Mouse (Mus musculus): ENCODE measurements around the gene Rnf44. TPM values are rescaled to one million over a fixed set of nuclear protein-coding genes. Genes with fewer than 3 reads are reported as not detected.

Gene Rnf44
- 153 and 171 TPM in 2 replicates for polyA plus RNA-seq (2011; ENCODE audit: insufficient read depth, insufficient read length, low read depth, missing spikeins)

- H3K27ac ChIP-seq (ENCODE audit: insufficient read depth, low read length) = peak within 1 kb of the TSS; percentile 88
- H3K9me3 ChIP-seq (replicated peaks; ENCODE audit: control insufficient read depth, insufficient read depth, low read length, poor library complexity, severe bottlenecking) = no peaks in the 10 kb centered on the region
- no peaks in the 10 kb centered on the region for H3K27me3 ChIP-seq (ENCODE audit: control insufficient read depth, insufficient read depth, low read length, poor library complexity, severe bottlenecking)
- peaks cover 4% of the 10 kb centered on the region for H3K4me1 ChIP-seq (ENCODE audit: control insufficient read depth, insufficient read depth, low read length)
- peak within 1 kb of the TSS; percentile 84 for H3K9ac ChIP-seq (ENCODE audit: low read depth, poor library complexity, severe bottlenecking)
- H3K36me3 ChIP-seq (ENCODE audit: control insufficient read depth, insufficient read depth, low read length, poor library complexity, severe bottlenecking) = no peaks in the 10 kb centered on the region
- TF ChIP-seq EP300 (IDR thresholded peaks at IDR 0.05; ENCODE audit: insufficient read depth, low read depth, low read length) = no peak
- no peak for TF ChIP-seq CTCF (IDR thresholded peaks at IDR 0.05; ENCODE audit: low read depth, low read length)
- TF ChIP-seq POLR2A (IDR thresholded peaks at IDR 0.05; ENCODE audit: insufficient read depth, low read length) = no peak
- peak within 1 kb of the TSS; percentile 88 for H3K4me3 ChIP-seq (ENCODE audit: low read depth, low read length)
These were observed at the start of gene Rnf44 for GRCm38 (mm10) chr13:54693558-54694347. Gene Rnf44 (minus strand): TSS chr13:54693907.

- Histone ChIP-seq H3K9ac (ENCODE audit: low read depth, poor library complexity, severe bottlenecking) (peak overlapping the region; percentile 64), H3K27ac (ENCODE audit: insufficient read depth, low read length) (no peak overlapping the region), H3K36me3 (ENCODE audit: control insufficient read depth, insufficient read depth, low read length, poor library complexity, severe bottlenecking) (no peaks in the 10 kb centered on the region), H3K9me3 (replicated peaks; ENCODE audit: control insufficient read depth, insufficient read depth, low read length, poor library complexity, severe bottlenecking) (no peaks in the 10 kb centered on the region), H3K4me3 (ENCODE audit: low read depth, low read length) (peak overlapping the region; percentile 77), H3K27me3 (ENCODE audit: control insufficient read depth, insufficient read depth, low read length, poor library complexity, severe bottlenecking) (peaks cover 6% of the 10 kb centered on the region), H3K4me1 (ENCODE audit: control insufficient read depth, insufficient read depth, low read length) (no peaks in the 10 kb centered on the region)
- no peak for TF ChIP-seq POLR2A (IDR thresholded peaks at IDR 0.05; ENCODE audit: insufficient read depth, low read length)
- TF ChIP-seq CTCF (IDR thresholded peaks at IDR 0.05; ENCODE audit: low read depth, low read length) = peak; percentile 5
- TF ChIP-seq EP300 (IDR thresholded peaks at IDR 0.05; ENCODE audit: insufficient read depth, low read depth, low read length) = no peak
These were observed 44.5 kb upstream of the Rnf44 start for GRCm38 (mm10) chr13:54738213-54738601.

- Histone ChIP-seq H3K36me3 (ENCODE audit: control insufficient read depth, insufficient read depth, low read length, poor library complexity, severe bottlenecking) (no peaks in the 10 kb centered on the region), H3K27me3 (ENCODE audit: control insufficient read depth, insufficient read depth, low read length, poor library complexity, severe bottlenecking) (peaks cover 6% of the 10 kb centered on the region), H3K4me1 (ENCODE audit: control insufficient read depth, insufficient read depth, low read length) (no peaks in the 10 kb centered on the region), H3K9ac (ENCODE audit: low read depth, poor library complexity, severe bottlenecking) (peak overlapping the region; percentile 64), H3K4me3 (ENCODE audit: low read depth, low read length) (peak overlapping the region; percentile 77), H3K9me3 (replicated peaks; ENCODE audit: control insufficient read depth, insufficient read depth, low read length, poor library complexity, severe bottlenecking) (no peaks in the 10 kb centered on the region), H3K27ac (ENCODE audit: insufficient read depth, low read length) (no peak overlapping the region)
- TF ChIP-seq CTCF (IDR thresholded peaks at IDR 0.05; ENCODE audit: low read depth, low read length) = peak; percentile 4
- no peak for TF ChIP-seq EP300 (IDR thresholded peaks at IDR 0.05; ENCODE audit: insufficient read depth, low read depth, low read length)
These were observed 43.9 kb upstream of the Rnf44 start for GRCm38 (mm10) chr13:54737488-54738212.

GRCm38 (mm10) chr13:54736931-54737330 lies 43.2 kb upstream of the Rnf44 start:
- no peaks in the 10 kb centered on the region for H3K4me1 ChIP-seq (ENCODE audit: control insufficient read depth, insufficient read depth, low read length)
- TF ChIP-seq EP300 (IDR thresholded peaks at IDR 0.05; ENCODE audit: insufficient read depth, low read depth, low read length) (no peak), POLR2A (IDR thresholded peaks at IDR 0.05; ENCODE audit: insufficient read depth, low read length) (no peak), CTCF (IDR thresholded peaks at IDR 0.05; ENCODE audit: low read depth, low read length) (no peak)
- H3K9ac ChIP-seq (ENCODE audit: low read depth, poor library complexity, severe bottlenecking) = peak overlapping the region; percentile 64; the same call in 1 of the 2 replicates
- no peak overlapping the region for H3K27ac ChIP-seq (ENCODE audit: insufficient read depth, low read length)
- peaks cover 6% of the 10 kb centered on the region for H3K27me3 ChIP-seq (ENCODE audit: control insufficient read depth, insufficient read depth, low read length, poor library complexity, severe bottlenecking)
- H3K36me3 ChIP-seq (ENCODE audit: control insufficient read depth, insufficient read depth, low read length, poor library complexity, severe bottlenecking) = no peaks in the 10 kb centered on the region
- H3K4me3 ChIP-seq (ENCODE audit: low read depth, low read length) = no peak overlapping the region
- no peaks in the 10 kb centered on the region for H3K9me3 ChIP-seq (replicated peaks; ENCODE audit: control insufficient read depth, insufficient read depth, low read length, poor library complexity, severe bottlenecking)

GRCm38 (mm10) chr13:54726131-54726530 lies 32.4 kb upstream of the Rnf44 start:
- Histone ChIP-seq H3K36me3 (ENCODE audit: control insufficient read depth, insufficient read depth, low read length, poor library complexity, severe bottlenecking) (no peaks in the 10 kb centered on the region), H3K9me3 (replicated peaks; ENCODE audit: control insufficient read depth, insufficient read depth, low read length, poor library complexity, severe bottlenecking) (no peaks in the 10 kb centered on the region; the same call in 1 of the 2 replicates), H3K9ac (ENCODE audit: low read depth, poor library complexity, severe bottlenecking) (no peak overlapping the region), H3K27me3 (ENCODE audit: control insufficient read depth, insufficient read depth, low read length, poor library complexity, severe bottlenecking) (no peaks in the 10 kb centered on the region), H3K4me3 (ENCODE audit: low read depth, low read length) (no peak overlapping the region), H3K27ac (ENCODE audit: insufficient read depth, low read length) (no peak overlapping the region), H3K4me1 (ENCODE audit: control insufficient read depth, insufficient read depth, low read length) (no peaks in the 10 kb centered on the region)
- TF ChIP-seq CTCF (IDR thresholded peaks at IDR 0.05; ENCODE audit: low read depth, low read length) = no peak
- no peak for TF ChIP-seq EP300 (IDR thresholded peaks at IDR 0.05; ENCODE audit: insufficient read depth, low read depth, low read length)
- no peak for TF ChIP-seq POLR2A (IDR thresholded peaks at IDR 0.05; ENCODE audit: insufficient read depth, low read length)
